Mouse (Mus musculus): ENCODE results near the gene Spink4. TPM values are rescaled to one million over a fixed set of nuclear protein-coding genes. Genes with fewer than 3 reads are reported as not detected.

Spink4 gene
- 4.2 TPM in 1 of 2 replicates, not detected in the other for polyA plus RNA-seq (2015; fragmentation: Nextera tagmentation; extraction: Ambion mirVana)

DNA sequence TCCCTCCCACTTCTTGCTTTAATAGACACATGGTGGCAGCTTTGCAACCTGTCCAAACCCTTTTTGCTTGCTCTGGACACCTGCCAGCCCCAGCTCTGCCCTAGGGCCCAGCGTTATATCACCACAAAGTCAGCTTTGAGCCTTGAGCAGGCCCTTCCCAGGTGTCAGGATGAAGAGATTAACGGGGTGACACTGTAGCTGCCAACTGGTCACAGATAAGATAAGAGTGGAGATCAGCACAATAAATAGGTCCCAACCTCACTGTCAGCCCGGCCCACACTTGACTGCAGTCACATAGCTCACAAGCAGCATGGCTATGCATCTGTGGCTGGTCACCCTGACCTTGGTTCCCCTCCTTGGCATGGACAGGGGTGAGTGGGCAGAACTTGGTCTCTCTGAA lies at the start of gene Spink4:
TSS of gene Spink4 (plus strand) at position 268 of the 400 bp plus-strand sequence.
- WGBS: 67% methylated on average over 3 of the region's 3 CpGs
- ATAC-seq (ENCODE audit: low FRiP score): no peak
- H3K27ac ChIP-seq (replicated peaks): no peak within 1 kb of the TSS

DNA sequence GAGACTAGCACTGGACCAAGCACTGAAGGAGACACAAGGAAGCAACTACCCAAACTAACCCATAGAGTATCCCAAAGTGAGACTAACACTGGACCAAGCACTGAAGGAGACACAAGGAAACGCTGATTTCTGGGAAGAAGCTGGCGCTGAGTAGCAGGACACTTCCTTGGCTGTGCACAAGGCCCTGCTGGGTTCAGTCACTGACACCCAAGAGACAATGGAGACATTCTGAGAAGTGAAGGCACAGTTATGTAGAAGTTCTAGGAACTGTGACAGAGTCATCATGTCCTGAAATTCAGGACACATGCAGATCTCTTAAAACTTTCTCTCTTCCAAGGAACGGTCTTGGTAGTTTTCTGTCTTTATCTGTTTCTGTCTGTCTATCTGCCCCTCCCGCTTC lies 49.6 kb upstream of the Spink4 start:
- H3K9me3 ChIP-seq (replicated peaks): no peaks in the 10 kb centered on the region
- no peak overlapping the region for H3K4me3 ChIP-seq (replicated peaks)
- H3K9ac ChIP-seq (replicated peaks): no peak overlapping the region
- no peaks in the 10 kb centered on the region for H3K36me3 ChIP-seq
- 100% methylated on average over 4 of the region's 4 CpGs for WGBS
- ATAC-seq (ENCODE audit: low FRiP score): no peak
- no peaks in the 10 kb centered on the region for H3K27me3 ChIP-seq (replicated peaks)
- peaks cover 12% of the 10 kb centered on the region for H3K4me1 ChIP-seq
- no peak overlapping the region for H3K4me2 ChIP-seq
- H3K27ac ChIP-seq (replicated peaks): no peak overlapping the region

More for the DNA sequence above, at the start of gene Spink4:
- Histone ChIP-seq H3K9ac (replicated peaks) (no peak within 1 kb of the TSS), H3K27me3 (replicated peaks) (no peaks in the 10 kb centered on the region), H3K4me2 (no peak within 1 kb of the TSS), H3K9me3 (replicated peaks) (no peaks in the 10 kb centered on the region), H3K4me3 (replicated peaks) (no peak within 1 kb of the TSS), H3K4me1 (no peaks in the 10 kb centered on the region), H3K36me3 (no peaks in the 10 kb centered on the region)

DNA sequence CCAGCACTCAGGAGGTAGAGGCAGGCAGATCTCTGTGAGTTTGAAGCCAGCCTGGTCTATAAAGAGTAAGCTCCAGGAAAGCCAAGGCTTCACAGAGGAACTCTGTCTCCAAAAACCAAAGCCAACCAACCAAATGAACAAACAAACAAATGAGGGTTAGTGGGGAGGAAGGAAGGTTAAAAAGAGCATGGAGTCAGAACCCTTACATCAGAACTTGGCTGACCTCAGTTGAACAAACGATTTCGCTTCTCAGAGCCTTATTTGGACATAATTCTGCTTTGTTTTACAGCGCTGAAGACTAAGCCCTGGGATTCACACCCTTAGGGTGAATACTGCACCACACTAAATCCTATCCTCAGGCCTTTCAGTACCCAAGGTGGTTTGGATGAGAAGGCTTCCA lies 47.7 kb upstream of the Spink4 start:
- H3K4me2 ChIP-seq: no peak overlapping the region
- no peaks in the 10 kb centered on the region for H3K36me3 ChIP-seq
- H3K9ac ChIP-seq (replicated peaks): no peak overlapping the region
- H3K4me3 ChIP-seq (replicated peaks): no peak overlapping the region
- peaks cover 17% of the 10 kb centered on the region for H3K4me1 ChIP-seq
- H3K27ac ChIP-seq (replicated peaks): no peak overlapping the region
- WGBS: 92% methylated on average over 3 of the region's 3 CpGs
- ATAC-seq (ENCODE audit: low FRiP score): no peak
- no peaks in the 10 kb centered on the region for H3K9me3 ChIP-seq (replicated peaks)
- H3K27me3 ChIP-seq (replicated peaks): no peaks in the 10 kb centered on the region

DNA sequence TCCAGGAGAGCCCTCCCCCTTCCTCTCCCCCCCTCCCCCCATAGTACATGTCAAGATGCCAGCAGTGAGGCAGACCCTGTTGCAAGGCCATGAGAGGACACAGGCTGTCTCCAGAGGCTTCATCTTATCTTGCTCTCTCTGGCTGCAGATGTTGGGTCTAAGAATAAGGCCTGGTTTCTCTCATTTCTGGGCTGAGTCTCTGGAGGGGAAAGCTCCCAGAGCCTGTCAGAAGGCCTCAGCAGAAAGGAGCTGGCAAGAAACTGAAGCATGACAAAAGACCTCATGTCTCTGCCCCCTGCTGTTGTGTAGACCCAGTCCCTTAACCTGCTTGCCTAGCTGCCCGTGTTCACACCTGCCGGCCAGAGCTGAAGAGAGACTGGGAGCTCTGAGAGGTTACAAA lies 46.5 kb upstream of the Spink4 start:
- Histone ChIP-seq H3K9me3 (replicated peaks) (no peaks in the 10 kb centered on the region), H3K4me3 (replicated peaks) (no peak overlapping the region), H3K27ac (replicated peaks) (peak overlapping the region; percentile 10; the same call in 1 of the 2 replicates), H3K36me3 (no peaks in the 10 kb centered on the region), H3K4me1 (peaks cover 21% of the 10 kb centered on the region), H3K9ac (replicated peaks) (no peak overlapping the region), H3K4me2 (no peak overlapping the region), H3K27me3 (replicated peaks) (no peaks in the 10 kb centered on the region)
- 83% methylated on average over 2 of the region's 2 CpGs for WGBS
- ATAC-seq (ENCODE audit: low FRiP score): no peak

DNA sequence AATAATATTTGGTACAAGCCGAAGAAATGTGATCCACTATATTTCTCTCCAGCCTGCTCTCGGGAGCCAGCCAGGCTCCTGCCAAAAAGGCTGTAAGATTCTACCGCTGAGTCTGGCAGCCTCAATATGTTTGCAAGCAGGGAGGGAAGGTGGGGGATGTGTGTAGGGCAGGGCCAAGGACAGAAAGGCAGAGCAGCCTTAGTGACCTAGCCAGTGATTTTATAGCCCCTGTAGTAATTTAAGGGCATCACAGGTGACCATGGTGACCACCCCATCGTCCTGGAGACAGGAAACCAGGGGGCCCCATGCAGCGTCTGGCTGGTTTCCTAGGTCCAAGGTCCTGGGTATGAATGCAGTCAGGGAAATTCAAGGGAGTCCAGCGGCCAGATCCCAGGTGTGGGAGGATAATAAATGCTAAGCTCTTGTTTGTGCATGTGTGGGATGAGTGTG lies 45.7 kb upstream of the Spink4 start:
- Histone ChIP-seq H3K9ac (replicated peaks) (no peak overlapping the region), H3K4me2 (no peak overlapping the region), H3K27me3 (replicated peaks) (no peaks in the 10 kb centered on the region), H3K36me3 (no peaks in the 10 kb centered on the region), H3K27ac (replicated peaks) (peak overlapping the region; percentile 10), H3K4me1 (peaks cover 16% of the 10 kb centered on the region), H3K4me3 (replicated peaks) (no peak overlapping the region), H3K9me3 (replicated peaks) (no peaks in the 10 kb centered on the region)
- 24% methylated on average over 6 of the region's 6 CpGs for WGBS
- ATAC-seq (ENCODE audit: low FRiP score): peak; percentile 65; the same call in 1 of the 2 replicates

GRCm38 (mm10) chr4:40874794-40875552 lies 44.9 kb upstream of the Spink4 start:
- no peak overlapping the region for H3K4me2 ChIP-seq
- ATAC-seq (ENCODE audit: low FRiP score): no peak

GRCm38 (mm10) chr4:40875842-40876241 lies 44.0 kb upstream of the Spink4 start:
- H3K4me1 ChIP-seq: peaks cover 16% of the 10 kb centered on the region
- no peaks in the 10 kb centered on the region for H3K36me3 ChIP-seq
- no peaks in the 10 kb centered on the region for H3K9me3 ChIP-seq (replicated peaks)
- H3K9ac ChIP-seq (replicated peaks): no peak overlapping the region
- H3K27me3 ChIP-seq (replicated peaks): no peaks in the 10 kb centered on the region
- no peak overlapping the region for H3K4me2 ChIP-seq
- WGBS: 86% methylated on average over 20 of the region's 20 CpGs
- no peak for ATAC-seq (ENCODE audit: low FRiP score)
- H3K27ac ChIP-seq (replicated peaks): no peak overlapping the region
- H3K4me3 ChIP-seq (replicated peaks): no peak overlapping the region

More at GRCm38 (mm10) chr4:40874794-40875552, 44.9 kb upstream of the Spink4 start:
- H3K9me3 ChIP-seq (replicated peaks): no peaks in the 10 kb centered on the region
- H3K27me3 ChIP-seq (replicated peaks): no peaks in the 10 kb centered on the region
- no peak overlapping the region for H3K4me3 ChIP-seq (replicated peaks)
- H3K36me3 ChIP-seq: no peaks in the 10 kb centered on the region
- peaks cover 16% of the 10 kb centered on the region for H3K4me1 ChIP-seq
- WGBS: 78% methylated on average over 5 of the region's 5 CpGs
- no peak overlapping the region for H3K9ac ChIP-seq (replicated peaks)
- no peak overlapping the region for H3K27ac ChIP-seq (replicated peaks)

DNA sequence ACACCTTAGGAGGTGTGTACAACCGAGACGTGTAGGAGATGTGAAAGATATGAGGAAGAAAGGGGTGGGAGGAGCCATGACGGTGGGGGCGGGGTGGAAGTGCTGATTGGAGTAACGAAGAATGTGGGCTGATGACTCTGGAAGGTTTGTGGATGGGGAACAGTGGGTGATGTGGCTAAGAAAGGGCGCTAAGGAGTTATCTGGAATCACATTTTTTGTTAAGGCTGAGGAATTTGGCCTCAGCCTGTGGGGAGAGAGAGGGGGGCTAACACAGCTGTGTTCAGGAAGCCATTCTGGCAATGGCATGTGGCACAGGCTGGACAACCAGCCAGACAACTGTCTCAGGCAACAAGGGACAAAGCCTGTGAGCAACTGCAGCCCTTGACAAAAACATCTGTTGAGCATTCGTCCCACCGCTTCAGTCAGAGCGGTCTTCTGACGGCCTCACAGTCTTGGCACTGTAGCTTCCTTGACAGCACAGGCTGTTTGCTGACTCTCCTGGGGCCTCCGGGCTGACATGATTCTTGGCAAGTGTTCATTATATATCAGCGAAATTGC lies 43.0 kb upstream of the Spink4 start:
- Histone ChIP-seq H3K27me3 (replicated peaks) (no peaks in the 10 kb centered on the region), H3K27ac (replicated peaks) (0 out of 2 replicates have a peak overlapping the region, but pooled peaks have one; percentile 37), H3K4me3 (replicated peaks) (no peak overlapping the region), H3K4me2 (no peak overlapping the region), H3K9me3 (replicated peaks) (no peaks in the 10 kb centered on the region), H3K36me3 (no peaks in the 10 kb centered on the region), H3K9ac (replicated peaks) (no peak overlapping the region), H3K4me1 (peaks cover 16% of the 10 kb centered on the region)
- WGBS: 37% methylated on average over 12 of the region's 12 CpGs
- ATAC-seq (ENCODE audit: low FRiP score): 0 out of 2 replicates have a peak, but pooled peaks have one; percentile 28

GRCm38 (mm10) chr4:40877528-40877927 lies 42.3 kb upstream of the Spink4 start:
- 84% methylated on average over 5 of the region's 5 CpGs for WGBS
- peaks cover 16% of the 10 kb centered on the region for H3K4me1 ChIP-seq
- ATAC-seq (ENCODE audit: low FRiP score): no peak
- no peaks in the 10 kb centered on the region for H3K27me3 ChIP-seq (replicated peaks)
- no peak overlapping the region for H3K4me2 ChIP-seq
- no peak overlapping the region for H3K9ac ChIP-seq (replicated peaks)
- no peaks in the 10 kb centered on the region for H3K36me3 ChIP-seq
- H3K27ac ChIP-seq (replicated peaks): no peak overlapping the region
- H3K9me3 ChIP-seq (replicated peaks): no peaks in the 10 kb centered on the region
- H3K4me3 ChIP-seq (replicated peaks): no peak overlapping the region

GRCm38 (mm10) chr4:40883200-40883599 lies 36.7 kb upstream of the Spink4 start:
- WGBS: 87% methylated on average over 10 of the region's 10 CpGs
- no peak for ATAC-seq (ENCODE audit: low FRiP score)
- no peaks in the 10 kb centered on the region for H3K27me3 ChIP-seq (replicated peaks)
- H3K4me1 ChIP-seq: no peaks in the 10 kb centered on the region
- no peak overlapping the region for H3K9ac ChIP-seq (replicated peaks)
- no peaks in the 10 kb centered on the region for H3K36me3 ChIP-seq
- H3K27ac ChIP-seq (replicated peaks): no peak overlapping the region
- no peak overlapping the region for H3K4me3 ChIP-seq (replicated peaks)
- no peak overlapping the region for H3K4me2 ChIP-seq
- H3K9me3 ChIP-seq (replicated peaks): no peaks in the 10 kb centered on the region

DNA sequence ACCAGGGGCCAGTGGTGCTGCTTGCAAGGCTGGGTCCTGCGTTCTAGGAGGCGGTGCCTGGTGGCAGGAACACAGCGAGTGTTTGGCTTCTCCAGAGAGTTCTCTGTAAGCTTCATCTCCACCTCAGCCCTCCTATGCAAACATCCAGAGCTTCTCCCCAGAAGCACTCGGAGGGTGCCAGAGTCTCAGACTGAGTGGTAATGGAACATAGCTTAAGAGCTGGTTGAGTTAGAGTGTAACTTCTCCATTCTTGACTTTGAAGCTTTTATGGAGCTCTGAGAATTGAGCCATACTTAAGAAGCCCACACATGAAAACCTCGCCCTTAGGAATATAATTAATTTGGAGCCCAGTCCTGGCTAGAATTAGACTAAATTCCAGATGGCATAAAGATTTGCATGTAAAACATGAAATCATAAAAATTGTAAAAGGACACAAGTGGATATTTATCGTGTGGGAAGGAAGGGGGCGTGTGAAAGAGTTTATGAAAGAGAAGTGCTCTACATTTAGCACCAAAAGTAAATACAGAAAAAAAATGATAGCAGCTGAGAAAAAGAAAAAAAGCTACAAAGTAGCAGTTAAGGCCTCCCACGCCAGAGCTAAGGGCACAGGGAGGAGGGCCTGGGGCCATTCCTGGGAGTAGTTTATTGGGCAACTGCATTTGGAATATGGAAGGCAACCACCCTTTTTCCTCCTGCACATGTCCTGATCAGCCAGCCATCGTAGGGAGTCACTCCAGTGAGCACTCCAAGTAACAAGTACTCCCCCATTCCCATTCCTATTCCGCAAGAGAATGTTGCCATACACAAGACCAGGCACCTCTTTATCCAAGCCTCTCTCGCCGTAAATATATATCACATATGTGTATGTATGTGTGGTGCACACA lies 35.3 kb upstream of the Spink4 start:
- ATAC-seq (ENCODE audit: low FRiP score): no peak
- 86% methylated on average over 12 of the region's 12 CpGs for WGBS
- H3K9me3 ChIP-seq (replicated peaks): no peaks in the 10 kb centered on the region

More for the DNA sequence above, 35.3 kb upstream of the Spink4 start:
- Histone ChIP-seq H3K4me2 (no peak overlapping the region), H3K9ac (replicated peaks) (no peak overlapping the region), H3K36me3 (no peaks in the 10 kb centered on the region), H3K4me1 (no peaks in the 10 kb centered on the region), H3K27ac (replicated peaks) (no peak overlapping the region), H3K4me3 (replicated peaks) (no peak overlapping the region), H3K27me3 (replicated peaks) (no peaks in the 10 kb centered on the region)
